Comparison of ENCODE assay signal across 19 mouse cellular contexts in genomic region chr15:101382811-101383210, GRCm38 (mm10). TPM values are rescaled to one million over a fixed set of nuclear protein-coding genes. Genes with fewer than 3 reads are reported as not detected.
DNase-seq lines count a peak whose midpoint lies in the region; ATAC-seq and TF ChIP-seq lines count a peak whose summit lies in the region.
"Had no signal": no experiment of that assay in that cellular context is flagged by ENCODE, and none has a peak within 500 bp of the region (broad histone marks: within the 10 kb centered on the region; RNA-seq: fewer than 3 reads in every experiment).

No protein-coding gene starts in this region.

- H3K9me3 ChIP-seq in heart, postnatal 0 days (replicated peaks; ENCODE audit: control insufficient read depth, low read length): no peaks in the 10 kb centered on the region
- H3K9me3 ChIP-seq: forebrain, embryonic 12.5 days; hindbrain, embryonic 13.5 days; liver, embryonic 12.5 days had no signal

- H3K4me3 ChIP-seq in heart, postnatal 0 days (ENCODE audit: low read depth, low read length): no peak overlapping the region
- H3K4me3 ChIP-seq: forebrain, embryonic 12.5 days; hindbrain, embryonic 13.5 days; liver, embryonic 12.5 days had no signal

- 51% methylated on average over 11 of the region's 11 CpGs for WGBS in heart, postnatal 0 days

- no peaks in the 10 kb centered on the region for H3K36me3 ChIP-seq in heart, postnatal 0 days (replicated peaks; ENCODE audit: control insufficient read depth, insufficient read depth, low read length)
- H3K36me3 ChIP-seq: forebrain, embryonic 12.5 days; hindbrain, embryonic 13.5 days; liver, embryonic 12.5 days had no signal

- H3K27me3 ChIP-seq in heart, postnatal 0 days (ENCODE audit: control insufficient read depth, insufficient read depth, low read length): no peaks in the 10 kb centered on the region
- H3K27me3 ChIP-seq: forebrain, embryonic 12.5 days; hindbrain, embryonic 13.5 days; Patski had no signal

- peak; percentile 56; the same call in 1 of the 2 replicates for ATAC-seq in heart, postnatal 0 days (ENCODE audit: insufficient read depth, low read depth)
- ATAC-seq: liver, embryonic 12.5 days; Patski had no signal

- no peak for TF ChIP-seq EP300 in heart, postnatal 0 days (IDR thresholded peaks at IDR 0.05; ENCODE audit: low read depth)

- DNase-seq in 3134 (ENCODE audit: extremely low read depth, insufficient read length, low spot score): peak; percentile 94
- DNase-seq in brain, adult 2 months (ENCODE audit: low read depth, low spot score): peak; percentile 53
- peak; percentile 58 to 73 for DNase-seq in cerebellum, postnatal 14 days
- DNase-seq in heart, postnatal 0 days (ENCODE audit: low spot score): peak; percentile 56
- DNase-seq in layer of hippocampus, adult 11-12 months (ENCODE audit: low spot score): no peak
- DNase-seq in urinary bladder, postnatal 36 days (ENCODE audit: low spot score in 2 of 2): no peak
- no peak for DNase-seq in right cerebral cortex, postnatal 14 days
- DNase-seq: kidney, adult 2 months; lung, postnatal 10 days; thymus, postnatal 25 days had no signal

- H3K4me1 ChIP-seq in heart, postnatal 0 days (ENCODE audit: control insufficient read depth, insufficient read depth): peaks cover 20% of the 10 kb centered on the region

- H3K4me2 ChIP-seq in heart, postnatal 0 days (ENCODE audit: low read depth, low read length): no peak overlapping the region
- H3K4me2 ChIP-seq: forebrain, embryonic 12.5 days; hindbrain, embryonic 13.5 days; liver, embryonic 12.5 days; midbrain, embryonic 11.5 days had no signal

- TF ChIP-seq CTCF in heart, postnatal 0 days (IDR thresholded peaks at IDR 0.05; ENCODE audit: low read depth): no peak

- H3K9ac ChIP-seq in heart, postnatal 0 days (replicated peaks; ENCODE audit: low read depth, low read length): no peak overlapping the region
- H3K9ac ChIP-seq: forebrain, embryonic 12.5 days; hindbrain, embryonic 13.5 days; liver, embryonic 12.5 days had no signal

- peak overlapping the region; percentile 22; the same call in 1 of the 2 replicates for H3K27ac ChIP-seq in heart, postnatal 0 days (ENCODE audit: low read depth)
- H3K27ac ChIP-seq: forebrain, embryonic 12.5 days; hindbrain, embryonic 13.5 days; liver, embryonic 12.5 days had no signal

RNA-seq across cellular contexts. Expression of gene Krt80, which starts 12.8 kb away (rescaled TPM):
- total RNA-seq in heart, postnatal 0 days (2014; rRNA removed; ENCODE audit: low replicate concordance): 5.9 and 12.0 TPM in 2 replicates
- polyA plus RNA-seq in heart, postnatal 0 days (2015; fragmentation: Nextera tagmentation; extraction: Ambion mirVana): 1.8 and 2.2 TPM in 2 replicates
- total RNA-seq: CH12.LX had no signal
- polyA plus RNA-seq: embryonic facial prominence, embryonic 11.5 days; forebrain, embryonic 12.5 days; midbrain, embryonic 11.5 days; neural tube, embryonic 11.5 days had no signal

RNA-seq across cellular contexts. Expression of gene Krt7, which starts 28.0 kb away (rescaled TPM):
- total RNA-seq in heart, postnatal 0 days (2014; rRNA removed; ENCODE audit: low replicate concordance): 6.6 and 24.8 TPM in 2 replicates
- 10.2 and 10.4 TPM in 2 replicates for polyA plus RNA-seq in heart, postnatal 0 days (2015; fragmentation: Nextera tagmentation; extraction: Ambion mirVana)
- total RNA-seq: left cerebral cortex, postnatal 10 days had no signal

RNA-seq across cellular contexts. Expression of gene Krt87, which starts 55.8 kb away (rescaled TPM):
- not detected in 2 replicates for total RNA-seq in heart, postnatal 0 days (2014; rRNA removed; ENCODE audit: low replicate concordance)
- not detected in 2 replicates for polyA plus RNA-seq in heart, postnatal 0 days (2015; fragmentation: Nextera tagmentation; extraction: Ambion mirVana)
- polyA plus RNA-seq: kidney, adult 2 months; liver, embryonic 12.5 days; neural tube, embryonic 11.5 days; Patski had no signal

Comparison
In these comparisons a context has a peak if more than half of its experiments do, and no peak if none do; other contexts are left out.
1. DNase-seq: peak in 3134 (single experiment), brain, adult 2 months (single experiment), cerebellum, postnatal 14 days (2 of 2) and heart, postnatal 0 days (single experiment); none in layer of hippocampus, adult 11-12 months (single experiment), urinary bladder, postnatal 36 days (0 of 2) and right cerebral cortex, postnatal 14 days (single experiment).